Mouse (Mus musculus) heart, postnatal 0 days (tissue): ENCODE measurements around the gene Engase.

Experiments
- CTCF ChIP-seq: IDR thresholded peaks from 2 replicates; pipeline ENCODE4 v1.5.1; 2016; ENCODE audit warnings: antibody characterized with exemption, control low read depth, low read depth
- EP300 ChIP-seq: IDR thresholded peaks from 2 replicates; pipeline ENCODE4 v1.6.1; 2016; ENCODE audit warnings: antibody characterized with exemption, low read depth

DNA sequence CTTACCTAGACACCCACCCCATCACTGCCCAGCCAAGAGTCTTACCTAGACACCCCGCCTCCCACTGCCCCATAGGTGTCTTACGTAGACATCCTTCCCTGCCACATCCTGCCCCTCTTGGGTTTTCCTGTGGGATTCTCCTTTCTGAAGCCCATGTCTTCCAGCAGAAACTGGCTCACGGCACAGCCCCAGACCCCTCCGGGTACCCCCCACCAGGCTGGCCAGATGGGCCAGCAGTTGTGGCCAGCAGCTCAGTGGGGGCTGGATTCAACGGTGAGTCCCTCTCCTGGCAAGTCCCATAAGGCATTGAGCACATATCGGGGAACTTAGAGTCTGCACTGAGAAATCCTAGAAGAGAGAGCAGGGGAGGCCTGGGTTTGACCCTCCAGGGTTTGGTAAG lies 9.7 kb downstream of the Engase start:
- TF ChIP-seq CTCF: no peak
- no peak for TF ChIP-seq EP300
